Mouse (Mus musculus) embryonic stem cell, embryonic (primary cell): ENCODE measurements around the gene Xbp1.

Experiments used
- CTCF ChIA-PET, 4 experiments: fragments of 300-600 bp in 2 of 4; fragments of 350-600 bp in 2 of 4; sonication (Branson Sonifier 250); formaldehyde crosslinking; loops; one replicate each; lab custom pipeline; 2022; ENCODE audit warnings: inconsistent platforms in 2 of 4; lab: Charles Lee
- POLR2A ChIA-PET, 4 experiments: fragments of 300-600 bp in 2 of 4; fragments of 350-600 bp in 2 of 4; sonication (Branson Sonifier 250); formaldehyde crosslinking; loops; one replicate each; lab custom pipeline; 2022; ENCODE audit warnings: antibody characterized with exemption in 4 of 4, inconsistent platforms in 1 of 4; lab: Charles Lee

Gene Xbp1

GRCm38 (mm10) chr11:5533108-5533507 lies 12.6 kb downstream of the Xbp1 start:
- POLR2A ChIA-PET: interaction anchor here in 3 of 4 experiments (0.7 to 8.0 kb wide), 21 partner anchors 7 to 304 kb away, joined by 3 to 122 read pairs (median 10); partner anchors contain the start of genes Xbp1 (in 3 of the 3), Ccdc117 (in 2 of the 3), Polm (in 1 of the 3) and Urgcp (in 1 of the 3)
- CTCF ChIA-PET: interaction anchor here in 1 of 4 experiments (0.6 to 1.8 kb wide), 6 partner anchors 9 to 65 kb away, joined by 3 to 8 read pairs (median 4); partner anchors contain the start of gene Ccdc117

- ChIA-PET POLR2A (interaction anchor here in 3 of 4 experiments (0.6 to 5.5 kb wide), 20 partner anchors 8 to 258 kb away, joined by 3 to 53 read pairs (median 4); partner anchors contain the start of gene Xbp1 (in 2 of the 3)), CTCF (interaction anchor here (0.6 to 1.4 kb wide), 10 partner anchors 16 to 896 kb away, joined by 3 to 7 read pairs (median 4); no protein-coding TSS in a partner anchor)
Observed at GRCm38 (mm10) chr11:5537454-5537853, 17.0 kb downstream of the Xbp1 start.

GRCm38 (mm10) chr11:5540331-5540730 lies 19.9 kb downstream of the Xbp1 start:
- ChIA-PET POLR2A (interaction anchor here in 3 of 4 experiments (0.6 to 5.5 kb wide), 13 partner anchors 9 to 540 kb away, joined by 3 to 53 read pairs (median 5); partner anchors contain the start of gene Xbp1 (in 2 of the 3)), CTCF (no interaction called here)

GRCm38 (mm10) chr11:5541230-5541798 lies 20.9 kb downstream of the Xbp1 start:
- ChIA-PET POLR2A (interaction anchor here in 2 of 4 experiments (2.0 to 5.5 kb wide), 5 partner anchors 10 to 21 kb away, joined by 10 to 53 read pairs (median 17); partner anchors contain the start of gene Xbp1 (in 2 of the 2)), CTCF (no interaction called here)

GRCm38 (mm10) chr11:5541799-5542481 lies 21.5 kb downstream of the Xbp1 start, which contains the start of gene Ccdc117:
Ccdc117 (minus strand) TSS chr11:5542187.
- POLR2A ChIA-PET: interaction anchor here in 3 of 4 experiments (0.6 to 2.3 kb wide), 55 partner anchors 9 to 461 kb away, joined by 3 to 17 read pairs (median 4); partner anchors contain the start of genes Urgcp (in 3 of the 3), Dbnl (in 2 of the 3), Ewsr1 (in 1 of the 3) and Polm (in 1 of the 3)
- CTCF ChIA-PET: interaction anchor here in 2 of 4 experiments (0.5 to 1.2 kb wide), 9 partner anchors 9 to 344 kb away, joined by 3 to 11 read pairs (median 4); no protein-coding TSS in a partner anchor

GRCm38 (mm10) chr11:5542482-5543185 lies 22.2 kb downstream of the Xbp1 start:
- ChIA-PET POLR2A (interaction anchor here in 3 of 4 experiments (0.6 to 2.3 kb wide), 55 partner anchors 10 to 461 kb away, joined by 3 to 17 read pairs (median 4); partner anchors contain the start of genes Urgcp (in 3 of the 3), Dbnl (in 2 of the 3), Ewsr1 (in 1 of the 3) and Polm (in 1 of the 3)), CTCF (interaction anchor here in 2 of 4 experiments (0.5 to 1.2 kb wide), 7 partner anchors 10 to 343 kb away, joined by 3 to 7 read pairs (median 4); no protein-coding TSS in a partner anchor)

- ChIA-PET CTCF (no interaction called here), POLR2A (interaction anchor here in 2 of 4 experiments (1.5 to 2.3 kb wide), 11 partner anchors 10 to 159 kb away, joined by 3 to 17 read pairs (median 7); partner anchors contain the start of gene Xbp1 (in 1 of the 2))
Observed at GRCm38 (mm10) chr11:5543281-5543680, 22.8 kb downstream of the Xbp1 start.

- POLR2A ChIA-PET: interaction anchor here in 3 of 4 experiments (1.0 to 1.4 kb wide), 3 partner anchors 10 to 46 kb away, joined by 3 read pairs; no protein-coding TSS in a partner anchor
- CTCF ChIA-PET: interaction anchor here in 1 of 4 experiments (0.7 kb wide), 1 partner anchor 571 kb away, joined by 3 read pairs; no protein-coding TSS in a partner anchor
Observed at GRCm38 (mm10) chr11:5544709-5545108, 24.2 kb downstream of the Xbp1 start.

- POLR2A ChIA-PET: interaction anchor here in 3 of 4 experiments (1.0 to 1.4 kb wide), 6 partner anchors 11 to 47 kb away, joined by 3 to 4 read pairs (median 3); no protein-coding TSS in a partner anchor
- CTCF ChIA-PET: interaction anchor here in 2 of 4 experiments (0.7 to 1.0 kb wide), 3 partner anchors 33 to 572 kb away, joined by 3 to 4 read pairs (median 4); no protein-coding TSS in a partner anchor
Observed at GRCm38 (mm10) chr11:5545457-5545856, 25.0 kb downstream of the Xbp1 start.

- ChIA-PET CTCF (no interaction called here), POLR2A (interaction anchor here in 3 of 4 experiments (1.0 to 1.3 kb wide), 3 partner anchors 15 to 169 kb away, joined by 3 read pairs; partner anchors contain the start of gene Mrps24 (in 1 of the 3))
Observed at GRCm38 (mm10) chr11:5546693-5547092, 26.2 kb downstream of the Xbp1 start.

- CTCF ChIA-PET: no interaction called here
- POLR2A ChIA-PET: no interaction called here
Observed at GRCm38 (mm10) chr11:5551430-5551829, 31.0 kb downstream of the Xbp1 start.

- POLR2A ChIA-PET: no interaction called here
- CTCF ChIA-PET: no interaction called here
Observed at GRCm38 (mm10) chr11:5551931-5552330, 31.5 kb downstream of the Xbp1 start.

GRCm38 (mm10) chr11:5560273-5560672 lies 39.8 kb downstream of the Xbp1 start:
- POLR2A ChIA-PET: interaction anchor here in 2 of 4 experiments (0.6 to 2.2 kb wide), 10 partner anchors 16 to 1002 kb away, joined by 3 to 9 read pairs (median 4); partner anchors contain the start of genes Ccdc117 (in 2 of the 2) and Xbp1 (in 1 of the 2)

GRCm38 (mm10) chr11:5562625-5563268 lies 42.3 kb downstream of the Xbp1 start:
- ChIA-PET CTCF (interaction anchor here in 1 of 4 experiments (1.1 kb wide), 1 partner anchor 67 kb away, joined by 3 read pairs; no protein-coding TSS in a partner anchor), POLR2A (interaction anchor here in 1 of 4 experiments (1.2 to 2.2 kb wide), 2 partner anchors 20 to 225 kb away, joined by 3 to 6 read pairs; partner anchors contain the start of genes Ccdc117 and Dbnl)

More at GRCm38 (mm10) chr11:5560273-5560672, 39.8 kb downstream of the Xbp1 start:
- CTCF ChIA-PET: interaction anchor here in 3 of 4 experiments (0.7 to 1.8 kb wide), 4 partner anchors 18 to 326 kb away, joined by 3 to 4 read pairs (median 4); partner anchors contain the start of gene Ccdc117 (in 1 of the 3)

- POLR2A ChIA-PET: interaction anchor here in 2 of 4 experiments (0.6 to 1.5 kb wide), 3 partner anchors 18 to 466 kb away, joined by 3 to 4 read pairs (median 3); no protein-coding TSS in a partner anchor
- CTCF ChIA-PET: no interaction called here
Observed at GRCm38 (mm10) chr11:5563898-5564297, 43.4 kb downstream of the Xbp1 start.

GRCm38 (mm10) chr11:5565596-5565995 lies 45.1 kb downstream of the Xbp1 start:
- ChIA-PET POLR2A (interaction anchor here in 1 of 4 experiments (0.7 kb wide), 1 partner anchor 86 kb away, joined by 3 read pairs; no protein-coding TSS in a partner anchor), CTCF (interaction anchor here in 2 of 4 experiments (0.6 to 0.7 kb wide), 2 partner anchors 13 to 164 kb away, joined by 3 to 4 read pairs; no protein-coding TSS in a partner anchor)
